Mouse (Mus musculus) 3134 (cell line): Measurements from ENCODE around the gene Galc.

Experiments
- DNase-seq: peaks from one replicate; pipeline ENCODE4 v3.0.0-alpha.2; 2011; ENCODE audit warnings: low spot score; ENCODE audit not compliant: insufficient read length; ENCODE audit errors: extremely low read depth

Galc gene

DNA sequence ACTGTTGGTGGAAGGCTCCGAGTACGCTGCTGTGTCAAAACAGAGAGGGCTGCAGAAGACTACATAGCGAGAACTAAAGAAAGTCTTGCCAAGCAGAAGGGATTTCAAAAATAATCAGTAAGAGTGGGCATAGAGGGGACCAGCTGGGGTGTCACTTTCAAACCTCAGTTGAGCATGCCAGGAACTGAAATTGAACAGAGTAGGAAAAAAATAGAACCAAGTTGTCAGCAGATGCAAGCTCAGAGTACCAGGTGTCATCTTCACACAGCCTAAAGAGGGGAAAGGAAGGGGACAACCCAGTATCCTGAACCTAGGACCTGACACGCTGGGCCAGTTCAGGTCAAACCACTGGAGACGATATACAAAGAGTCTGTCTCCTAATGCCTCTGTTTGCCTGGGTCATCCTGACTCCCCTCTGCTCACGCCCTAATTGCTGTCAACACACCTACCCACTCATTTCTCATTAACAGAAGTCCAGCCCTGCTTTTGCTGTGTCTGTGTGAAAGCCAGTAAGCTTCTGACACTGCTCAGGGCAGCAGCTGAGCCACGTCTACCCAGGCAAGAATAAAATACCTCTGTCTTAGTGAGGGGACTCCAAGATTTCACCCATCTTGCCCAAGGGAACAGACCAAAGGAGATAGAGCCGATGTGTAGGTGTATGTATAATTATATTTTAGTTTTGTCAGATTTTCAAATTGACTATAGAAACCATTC lies 71.9 kb downstream of the Galc start:
- no peak for DNase-seq

DNA sequence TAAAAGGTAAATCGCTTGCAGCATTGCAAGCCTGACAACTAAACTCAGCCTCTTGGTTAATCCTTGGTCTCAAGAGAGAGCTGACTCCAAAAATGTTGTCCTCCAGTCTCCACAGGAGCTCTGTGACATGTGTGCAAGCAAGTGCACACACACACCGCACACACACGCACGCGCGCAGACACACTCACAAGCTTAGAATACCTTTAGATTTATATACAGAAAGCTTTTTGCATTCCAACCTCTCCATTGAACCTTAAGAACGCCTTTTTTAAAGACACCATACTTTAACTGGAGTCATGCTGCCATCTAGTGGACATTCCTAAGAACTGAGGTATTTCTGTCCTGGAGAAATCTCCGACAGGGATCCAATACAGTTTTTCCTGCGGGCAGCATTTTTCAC lies 77.5 kb downstream of the Galc start:
- peak; percentile 17 for DNase-seq

DNA sequence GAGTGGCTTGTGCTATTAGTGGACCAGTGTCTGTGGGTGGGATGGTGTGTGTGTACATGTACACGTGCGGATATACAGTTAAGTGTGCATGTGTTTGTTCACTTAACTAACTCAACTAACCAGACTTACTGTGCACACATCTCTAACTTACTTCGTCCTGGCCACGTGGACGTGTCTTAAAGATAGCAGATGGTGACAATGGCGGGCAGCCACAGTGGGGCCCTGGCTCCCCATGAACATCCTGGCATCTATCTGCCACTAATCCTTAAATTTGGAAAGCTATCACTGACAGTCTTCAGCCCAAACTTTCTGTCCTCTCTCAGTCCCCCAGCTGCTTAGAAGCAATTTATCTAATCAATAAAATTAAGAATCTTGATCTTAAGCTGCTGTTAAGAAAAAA lies 78.5 kb downstream of the Galc start:
- DNase-seq: no peak

DNA sequence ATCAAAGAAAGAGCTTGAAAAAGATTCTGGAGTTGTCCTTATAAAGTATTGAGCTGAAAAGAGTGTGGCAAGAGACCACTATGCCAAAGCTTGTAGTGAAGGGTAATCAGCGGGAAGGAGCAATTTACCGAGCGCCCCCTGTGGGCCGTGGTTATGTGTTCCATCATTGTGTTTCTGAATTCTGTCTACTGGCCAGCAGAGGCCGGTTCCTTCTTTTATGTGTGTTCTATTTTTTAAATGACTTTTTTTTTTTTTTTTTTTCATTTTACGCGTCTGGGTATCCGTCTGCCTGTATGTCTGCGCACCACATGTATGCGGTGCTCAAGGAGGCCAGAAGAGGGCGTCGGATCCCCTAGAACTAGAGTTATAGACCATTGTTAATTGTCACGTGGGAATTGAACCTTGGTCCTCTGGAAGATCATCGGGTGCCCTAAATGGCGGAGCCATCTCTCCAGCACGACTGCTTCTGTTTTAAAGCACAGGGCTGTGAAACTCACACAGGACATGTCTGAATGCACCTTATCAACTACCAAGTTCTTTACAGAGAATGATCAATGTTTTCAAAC lies 78.9 kb downstream of the Galc start:
- no peak for DNase-seq

DNA sequence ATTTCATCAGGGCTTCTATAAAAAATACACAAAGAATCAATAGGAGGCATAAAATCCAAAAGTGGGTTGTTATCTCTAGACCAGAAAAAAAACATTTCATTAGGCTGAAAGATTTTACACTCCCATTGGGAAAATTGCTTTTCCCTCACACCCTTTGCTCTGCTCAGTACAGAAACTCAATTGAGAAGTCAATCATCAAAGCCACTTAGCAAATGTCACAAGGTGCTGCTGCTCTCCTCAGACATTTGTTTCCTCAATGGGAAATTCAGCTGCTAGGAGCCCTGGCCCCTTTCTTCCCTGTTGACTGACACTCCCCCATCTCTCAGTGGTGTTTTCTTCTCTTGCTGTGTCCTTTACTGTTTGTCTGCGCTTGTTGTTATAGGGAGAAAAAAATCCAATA lies 79.8 kb downstream of the Galc start:
- no peak for DNase-seq

DNA sequence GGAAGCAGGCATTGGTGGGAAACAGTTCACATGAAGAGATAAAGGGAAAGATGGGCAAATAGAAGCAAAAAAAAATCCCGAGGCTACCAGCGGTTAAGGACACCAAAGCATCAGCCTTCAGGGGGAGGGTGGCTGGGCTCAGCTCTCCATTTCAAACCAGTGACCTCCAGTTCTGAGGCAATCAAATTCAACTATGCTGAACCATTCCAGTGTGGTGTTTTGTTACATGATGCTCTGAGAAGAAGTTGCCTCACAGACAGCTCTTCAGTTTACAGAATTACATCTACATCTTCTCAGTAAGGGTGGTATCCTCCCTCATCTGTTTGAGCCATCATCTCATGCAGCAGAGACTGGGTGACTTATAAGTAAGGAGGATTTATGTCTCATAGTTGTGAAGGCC lies 82.6 kb downstream of the Galc start:
- no peak for DNase-seq

DNA sequence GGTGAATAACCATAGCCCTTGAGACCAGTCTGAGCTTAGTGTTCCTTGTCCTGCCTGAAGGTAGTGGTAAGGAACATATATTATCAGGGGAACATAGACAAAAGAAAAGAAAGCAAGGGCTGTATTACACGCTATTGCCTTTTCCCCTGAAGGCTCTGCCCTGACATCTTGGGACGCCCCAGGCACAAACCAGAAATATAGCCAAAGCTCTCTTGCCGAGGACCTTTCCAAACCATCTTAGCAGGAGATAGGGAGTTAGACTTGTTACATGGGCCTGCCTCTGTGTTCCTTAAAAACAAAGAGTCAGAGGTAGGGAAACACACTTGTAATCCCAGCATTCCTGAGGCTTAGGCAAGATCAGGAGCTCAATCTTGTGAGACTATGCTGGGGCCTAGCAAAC lies 97.4 kb downstream of the Galc start:
- DNase-seq: no peak

DNA sequence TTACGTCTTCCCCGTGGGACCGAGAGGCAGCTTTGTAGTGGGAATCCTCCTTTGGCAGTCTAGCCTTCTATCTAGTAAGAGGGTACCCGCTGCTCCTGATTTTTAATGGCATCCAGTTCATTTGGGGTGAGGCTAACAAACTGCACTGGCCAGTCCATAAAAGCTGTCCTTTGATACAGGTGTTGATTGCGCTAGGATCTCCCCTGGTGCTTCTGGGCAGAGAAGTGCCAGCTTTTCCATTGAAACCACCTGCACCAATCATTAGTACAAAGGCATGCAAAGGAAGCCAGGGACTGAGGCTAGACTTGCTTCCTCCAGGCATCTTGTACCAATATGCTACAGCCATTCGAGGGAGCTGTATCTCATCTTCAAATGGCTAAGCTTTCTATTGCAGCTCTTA lies 98.4 kb downstream of the Galc start:
- DNase-seq: no peak
